In genomic region chr11:63707093-63707492, GRCm38 (mm10) we compare ENCODE assay signal across 18 mouse cellular contexts.
DNase-seq lines count a peak whose midpoint lies in the region; ATAC-seq and TF ChIP-seq lines count a peak whose summit lies in the region.
"Had no signal": no experiment of that assay in that cellular context is flagged by ENCODE, and none has a peak within 500 bp of the region (broad histone marks: within the 10 kb centered on the region; RNA-seq: fewer than 3 reads in every experiment).

No protein-coding gene starts in this region.

- no peak overlapping the region for H3K4me2 ChIP-seq in neural tube, embryonic 13.5 days
- no peak overlapping the region for H3K4me2 ChIP-seq in midbrain, postnatal 0 days (ENCODE audit: low read depth, low read length, poor library complexity, severe bottlenecking)
- H3K4me2 ChIP-seq: limb, embryonic 13.5 days; neural tube, embryonic 12.5 days had no signal

- no peaks in the 10 kb centered on the region for H3K4me1 ChIP-seq in heart, embryonic 10.5 days
- peaks cover 25% of the 10 kb centered on the region for H3K4me1 ChIP-seq in neural tube, embryonic 13.5 days (replicated peaks)
- H3K4me1 ChIP-seq in midbrain, postnatal 0 days (ENCODE audit: insufficient read depth, low read length): no peaks in the 10 kb centered on the region

- no peak overlapping the region for H3K27ac ChIP-seq in heart, embryonic 10.5 days
- H3K27ac ChIP-seq in neural tube, embryonic 13.5 days (replicated peaks): peak overlapping the region; percentile 56; the same call in 1 of the 2 replicates
- no peak overlapping the region for H3K27ac ChIP-seq in midbrain, postnatal 0 days (ENCODE audit: low read depth, low read length)
- H3K27ac ChIP-seq: left cerebral cortex, adult 2 months; limb, embryonic 13.5 days; liver, embryonic 14.5 days; neural tube, embryonic 12.5 days had no signal

- H3K27me3 ChIP-seq in heart, embryonic 10.5 days (ENCODE audit: insufficient read depth, poor library complexity, severe bottlenecking): peaks cover 5% of the 10 kb centered on the region; the same call in 1 of the 2 replicates
- no peaks in the 10 kb centered on the region for H3K27me3 ChIP-seq in neural tube, embryonic 13.5 days
- H3K27me3 ChIP-seq in midbrain, postnatal 0 days (ENCODE audit: insufficient read depth, low read length): no peaks in the 10 kb centered on the region
- H3K27me3 ChIP-seq: neural tube, embryonic 12.5 days had no signal

- H3K4me3 ChIP-seq in heart, embryonic 10.5 days: no peak overlapping the region
- H3K4me3 ChIP-seq in neural tube, embryonic 13.5 days: no peak overlapping the region
- H3K4me3 ChIP-seq in midbrain, postnatal 0 days (ENCODE audit: low read depth, low read length): no peak overlapping the region
- H3K4me3 ChIP-seq: left cerebral cortex, adult 2 months; limb, embryonic 13.5 days; neural tube, embryonic 12.5 days had no signal

- H3K9ac ChIP-seq in neural tube, embryonic 13.5 days: no peak overlapping the region
- H3K9ac ChIP-seq in midbrain, postnatal 0 days (replicated peaks; ENCODE audit: low read length, poor library complexity, severe bottlenecking): no peak overlapping the region
- H3K9ac ChIP-seq: limb, embryonic 13.5 days; liver, embryonic 14.5 days; neural tube, embryonic 12.5 days had no signal

- H3K9me3 ChIP-seq in heart, embryonic 10.5 days: no peaks in the 10 kb centered on the region
- H3K9me3 ChIP-seq in neural tube, embryonic 13.5 days: no peaks in the 10 kb centered on the region
- no peaks in the 10 kb centered on the region for H3K9me3 ChIP-seq in midbrain, postnatal 0 days (ENCODE audit: low read length)
- H3K9me3 ChIP-seq: limb, embryonic 13.5 days; neural tube, embryonic 12.5 days had no signal

- DNase-seq in heart, embryonic 10.5 days (ENCODE audit: low spot score): peak; percentile 5
- DNase-seq in heart, postnatal 14 days: no peak
- DNase-seq in neural tube, embryonic 10.5 days (ENCODE audit: extremely low spot score, low spot score): no peak
- peak; percentile 43 for DNase-seq in midbrain, postnatal 0 days (ENCODE audit: low spot score)
- DNase-seq in lung, adult 18-20 months: no peak
- DNase-seq: adrenal gland, postnatal 14 days; B cell, adult 2 months; cerebellum, adult 2 months; gastrocnemius, postnatal 14 days; kidney, adult 8-10 months; lung, postnatal 10 days; right cerebral cortex, adult 18-20 months had no signal

- 55% methylated on average over 5 of the region's 5 CpGs for WGBS in heart, embryonic 10.5 days
- WGBS in neural tube, embryonic 13.5 days: 14% methylated on average over 5 of the region's 5 CpGs
- 17% methylated on average over 5 of the region's 5 CpGs for WGBS in midbrain, postnatal 0 days

- ATAC-seq in neural tube, embryonic 13.5 days (ENCODE audit: low read depth): peak; percentile 72
- ATAC-seq in midbrain, postnatal 0 days (ENCODE audit: low FRiP score): no peak
- no peak for ATAC-seq in cerebellum, adult (ENCODE audit: insufficient number of reproducible peaks, low FRiP score, low TSS enrichment)

- TF ChIP-seq CTCF in midbrain, postnatal 0 days (IDR thresholded peaks at IDR 0.05): no peak

- H3K36me3 ChIP-seq in heart, embryonic 10.5 days: no peaks in the 10 kb centered on the region
- H3K36me3 ChIP-seq in neural tube, embryonic 13.5 days: no peaks in the 10 kb centered on the region
- no peaks in the 10 kb centered on the region for H3K36me3 ChIP-seq in midbrain, postnatal 0 days (ENCODE audit: insufficient read depth, low read length)
- H3K36me3 ChIP-seq: limb, embryonic 13.5 days; neural tube, embryonic 12.5 days had no signal

- intact Hi-C loops in heart, postnatal 14 days (cut with DNase I): no loop called here

Comparison
In these comparisons a context has a peak if more than half of its experiments do, and no peak if none do; other contexts are left out.
1. DNase-seq: peak in heart, embryonic 10.5 days (single experiment) and midbrain, postnatal 0 days (single experiment); none in heart, postnatal 14 days (0 of 2), neural tube, embryonic 10.5 days (single experiment) and lung, adult 18-20 months (0 of 2).